Mouse (Mus musculus) embryonic facial prominence, embryonic 14.5 days (tissue): Measurements from ENCODE around the gene Khk. TPM values are rescaled to one million over a fixed set of nuclear protein-coding genes. Genes with fewer than 3 reads are reported as not detected.
A peak's percentile ranks its signal among the peaks of the same experiment; 100 is the strongest.

Experiments
- ATAC-seq: fragments of 200-750 bp; cut with Nextera tagmentation; 2 replicates; pipeline ENCODE4 v1.8.0; 2017; ENCODE audit warnings: low read depth, moderate number of reproducible peaks, moderate TSS enrichment
- DNase-seq: peaks from one replicate; pipeline ENCODE4 v3.0.0-alpha.2; 2015; ENCODE audit warnings: low spot score
- H3K27ac ChIP-seq: fragments of 300-500 bp; sonication (generic); replicated peaks from 2 replicates; pipeline ENCODE4 v1.5.1; 2014; ENCODE audit warnings: low read depth, mild to moderate bottlenecking, low read length, moderate library complexity
- H3K27me3 ChIP-seq: fragments of 300-500 bp; sonication (generic); replicated peaks from 2 replicates; pipeline ENCODE4 v1.6.1; 2014; ENCODE audit warnings: low read length; ENCODE audit not compliant: control insufficient read depth, insufficient read depth
- H3K36me3 ChIP-seq: fragments of 300-500 bp; sonication (generic); 2 replicates; pipeline ENCODE4 v1.6.1; 2014; ENCODE audit warnings: low read length, mixed read lengths; ENCODE audit not compliant: control insufficient read depth, insufficient read depth
- H3K4me1 ChIP-seq: fragments of 300-500 bp; sonication (generic); 2 replicates; pipeline ENCODE4 v1.6.1; 2014; ENCODE audit warnings: antibody characterized with exemption, low read length; ENCODE audit not compliant: control insufficient read depth, insufficient read depth
- H3K4me2 ChIP-seq: fragments of 300-500 bp; sonication (generic); 2 replicates; pipeline ENCODE4 v1.6.1; 2014; ENCODE audit warnings: low read depth, mild to moderate bottlenecking, low read length, moderate library complexity, mixed read lengths
- H3K4me3 ChIP-seq: fragments of 300-500 bp; sonication (generic); 2 replicates; pipeline ENCODE4 v1.5.1; 2014; ENCODE audit warnings: low read depth, mild to moderate bottlenecking, low read length
- H3K9ac ChIP-seq: fragments of 300-500 bp; sonication (generic); 2 replicates; pipeline ENCODE4 v1.6.1; 2014; ENCODE audit warnings: low read depth, mild to moderate bottlenecking, low read length, moderate library complexity, mixed read lengths
- H3K9me3 ChIP-seq: fragments of 300-500 bp; sonication (generic); 2 replicates; pipeline ENCODE4 v1.6.1; 2016; ENCODE audit warnings: low read length; ENCODE audit not compliant: control insufficient read depth
- WGBS: fragments of 180-500 bp; shearing (Covaris S2); extraction: QIAGEN DNeasy Blood & Tissue Kit; methylation state at CpG from one replicate; pipeline ENCODE4 v1.1.7; 2014; 5-methylcytosine and 5-hydroxymethylcytosine counted together
- polyA plus RNA-seq: library from polyadenylated mRNA; unstranded; fragments of >200 nt; fragmentation: Nextera tagmentation; extraction: Ambion mirVana; gene quantifications from 2 replicates; pipeline ENCODE4 v1.2.1, GENCODE M21; 2014

Khk gene
- polyA plus RNA-seq, 1 experiment from 2014 or later: 22.1 TPM

DNA sequence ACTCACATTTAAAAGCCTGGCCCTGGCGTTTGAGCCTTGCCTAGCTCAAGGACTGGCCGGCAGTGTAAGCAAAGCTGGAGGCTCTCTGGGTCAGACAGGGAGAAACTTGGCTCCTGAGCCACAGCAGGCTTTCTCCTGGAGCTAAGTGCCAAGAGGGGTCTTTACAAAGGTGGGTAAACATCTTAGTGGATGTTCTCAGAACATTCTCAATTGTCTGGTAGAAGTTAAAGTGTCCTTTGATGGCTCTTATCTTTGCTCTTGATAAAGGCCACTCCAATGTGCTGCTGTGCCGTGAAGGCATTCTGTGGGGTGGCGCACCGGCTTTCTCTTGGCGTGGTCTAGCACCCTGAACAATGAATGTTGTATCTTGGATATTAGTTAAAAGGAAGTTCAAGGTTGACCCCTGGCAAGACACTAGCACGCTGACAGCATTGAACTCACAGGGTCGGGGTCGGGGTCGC lies 1.4 kb downstream of the Khk start:
- Histone ChIP-seq H3K9me3 (no peaks in the 10 kb centered on the region), H3K27me3 (no peaks in the 10 kb centered on the region), H3K27ac (0 out of 2 replicates have a peak overlapping the region, but pooled peaks have one; percentile 83), H3K4me2 (peak overlapping the region; percentile 70), H3K4me3 (no peak overlapping the region), H3K36me3 (peaks cover 35% of the 10 kb centered on the region), H3K4me1 (peaks cover 11% of the 10 kb centered on the region), H3K9ac (0 out of 2 replicates have a peak overlapping the region, but pooled peaks have one; percentile 23)
- ATAC-seq (no peak), DNase-seq (no peak)
- WGBS: 71% methylated on average over 10 of the region's 10 CpGs

DNA sequence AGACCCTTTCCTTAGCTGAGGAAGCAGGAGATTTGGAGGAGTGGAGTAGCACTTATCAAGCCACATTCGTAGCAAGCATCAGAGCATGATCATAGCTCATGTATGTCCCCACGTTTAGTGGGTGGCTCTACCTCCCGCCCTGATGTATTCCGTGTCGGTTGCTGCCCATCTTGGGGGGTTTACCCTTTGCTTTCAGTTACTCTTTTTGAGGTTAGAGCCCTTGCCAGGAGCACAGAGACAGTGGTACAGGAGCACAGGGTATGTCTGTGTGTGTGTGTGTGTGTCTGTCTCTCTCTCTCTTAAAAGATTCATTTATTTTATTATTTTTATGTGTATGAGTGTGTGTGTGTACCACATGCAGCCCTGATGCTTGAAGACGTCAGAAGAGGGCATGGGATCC lies 1.9 kb downstream of the Khk start:
- DNase-seq (no peak), ATAC-seq (no peak)
- no peak overlapping the region for H3K4me3 ChIP-seq
- H3K36me3 ChIP-seq: peaks cover 30% of the 10 kb centered on the region
- 90% methylated on average over 6 of the region's 6 CpGs for WGBS
- no peaks in the 10 kb centered on the region for H3K27me3 ChIP-seq
- H3K27ac ChIP-seq: no peak overlapping the region
- peaks cover 11% of the 10 kb centered on the region for H3K4me1 ChIP-seq
- H3K4me2 ChIP-seq: no peak overlapping the region
- H3K9me3 ChIP-seq: no peaks in the 10 kb centered on the region
- H3K9ac ChIP-seq: no peak overlapping the region

DNA sequence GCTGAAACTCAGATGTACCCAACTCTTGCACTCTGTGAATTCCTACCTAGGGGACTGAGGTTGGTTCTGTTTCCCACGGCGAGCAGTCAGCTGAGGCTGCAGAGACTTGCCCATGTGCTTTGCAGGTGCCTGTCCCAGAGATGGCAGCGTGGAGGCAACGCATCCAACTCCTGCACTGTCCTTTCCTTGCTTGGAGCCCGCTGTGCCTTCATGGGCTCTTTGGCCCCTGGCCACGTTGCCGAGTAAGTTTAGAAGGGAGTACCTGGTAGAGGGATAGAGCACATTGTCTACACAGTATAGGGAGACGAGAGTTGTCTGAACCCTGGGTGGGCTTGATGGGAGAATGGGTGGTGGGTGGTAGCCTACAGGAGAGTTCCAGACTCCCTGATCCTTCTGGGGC lies 3.4 kb downstream of the Khk start:
- Histone ChIP-seq H3K4me2 (no peak overlapping the region), H3K4me1 (peaks cover 11% of the 10 kb centered on the region), H3K27me3 (no peaks in the 10 kb centered on the region), H3K9me3 (no peaks in the 10 kb centered on the region), H3K36me3 (peaks cover 15% of the 10 kb centered on the region), H3K9ac (no peak overlapping the region), H3K27ac (no peak overlapping the region), H3K4me3 (no peak overlapping the region)
- WGBS: 76% methylated on average over 8 of the region's 8 CpGs
- no peak for ATAC-seq
- DNase-seq: no peak

DNA sequence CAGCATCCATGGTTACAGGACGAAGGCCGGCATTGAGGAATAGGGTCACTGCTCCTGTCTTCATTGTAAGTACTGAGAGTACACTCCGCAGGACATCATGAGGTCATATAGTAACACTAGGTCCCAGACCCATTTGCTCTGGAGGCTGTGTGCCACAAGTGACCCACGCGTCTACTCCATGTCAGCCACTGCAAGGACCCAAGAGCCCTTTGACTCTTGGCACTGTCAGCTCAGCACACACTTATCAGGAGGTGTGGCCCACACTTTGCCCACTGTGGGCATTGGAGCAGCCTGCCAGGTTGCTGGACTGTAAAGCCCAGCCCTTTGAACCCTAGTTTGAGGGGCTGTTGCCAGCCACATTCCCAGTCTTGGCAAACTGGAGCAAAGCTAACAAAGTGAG lies 4.0 kb downstream of the Khk start:
- ATAC-seq: no peak
- Histone ChIP-seq H3K4me3 (no peak overlapping the region), H3K36me3 (peaks cover 9% of the 10 kb centered on the region), H3K9me3 (no peaks in the 10 kb centered on the region), H3K27me3 (no peaks in the 10 kb centered on the region), H3K27ac (no peak overlapping the region), H3K4me2 (no peak overlapping the region), H3K4me1 (peaks cover 11% of the 10 kb centered on the region), H3K9ac (no peak overlapping the region)
- DNase-seq: no peak
- over 99% methylated on average over 5 of the region's 5 CpGs for WGBS

DNA sequence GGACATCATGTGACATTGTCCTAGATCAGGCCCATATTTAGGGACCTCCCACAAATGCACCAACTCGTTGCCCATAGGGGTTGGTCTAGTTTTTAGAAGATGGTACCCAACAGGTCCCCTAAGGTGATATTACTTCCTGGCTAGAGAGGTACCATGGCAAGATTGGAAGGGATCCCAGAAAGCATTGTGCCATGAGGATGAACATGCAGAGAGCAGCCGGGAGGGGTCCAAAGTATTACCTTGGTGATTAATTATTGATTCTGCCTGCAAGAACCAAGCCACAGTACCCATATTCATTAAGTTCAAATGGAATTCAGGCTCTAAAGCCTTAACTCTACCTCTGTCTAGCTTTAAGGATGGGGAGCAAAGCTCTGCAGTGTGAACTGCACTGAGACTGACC lies 4.8 kb downstream of the Khk start:
- no peaks in the 10 kb centered on the region for H3K9me3 ChIP-seq
- no peak for DNase-seq
- no peaks in the 10 kb centered on the region for H3K27me3 ChIP-seq
- no peak overlapping the region for H3K9ac ChIP-seq
- H3K4me3 ChIP-seq: no peak overlapping the region
- H3K4me1 ChIP-seq: peaks cover 11% of the 10 kb centered on the region
- 72% methylated on average over 2 of the region's 2 CpGs for WGBS
- H3K4me2 ChIP-seq: no peak overlapping the region
- no peak for ATAC-seq
- peaks cover under 1% of the 10 kb centered on the region; the same call in 1 of the 2 replicates for H3K36me3 ChIP-seq
- H3K27ac ChIP-seq: no peak overlapping the region

DNA sequence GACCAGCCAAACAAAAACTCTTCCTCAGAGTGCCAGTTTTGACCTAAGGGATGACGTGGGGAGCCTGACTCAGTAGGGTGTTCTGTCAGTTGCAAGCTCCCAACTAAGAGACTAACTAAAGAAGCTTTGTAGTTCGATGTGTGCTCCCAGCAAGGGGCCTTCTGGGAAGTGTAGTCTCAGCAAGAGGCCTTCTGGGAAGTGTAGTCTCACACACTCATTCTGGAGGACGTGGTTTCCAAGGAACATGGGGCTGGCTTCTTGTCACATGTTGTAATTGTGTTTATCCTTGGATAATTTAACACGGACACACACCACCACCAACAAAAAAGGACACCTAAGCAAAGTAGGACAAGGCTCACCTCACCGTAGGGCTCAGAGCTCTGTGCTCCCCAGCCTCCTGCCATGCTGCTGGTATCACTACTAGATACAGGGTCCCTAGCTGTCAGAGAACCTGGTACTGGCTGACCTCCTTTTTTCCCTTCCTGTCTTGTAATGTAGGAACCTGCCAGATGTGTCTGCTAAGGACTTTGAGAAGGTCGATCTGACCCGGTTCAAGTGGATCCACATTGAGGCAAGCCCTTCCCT lies 6.8 kb downstream of the Khk start:
- 44% methylated on average over 7 of the region's 7 CpGs for WGBS
- Histone ChIP-seq H3K4me1 (no peaks in the 10 kb centered on the region), H3K9me3 (no peaks in the 10 kb centered on the region), H3K27me3 (no peaks in the 10 kb centered on the region), H3K4me2 (peak overlapping the region; percentile 28; the same call in 1 of the 2 replicates), H3K4me3 (no peak overlapping the region), H3K36me3 (no peaks in the 10 kb centered on the region), H3K27ac (no peak overlapping the region), H3K9ac (no peak overlapping the region)
- DNase-seq (peak; percentile 73), ATAC-seq (peak; percentile 58; the same call in 1 of the 2 replicates)

DNA sequence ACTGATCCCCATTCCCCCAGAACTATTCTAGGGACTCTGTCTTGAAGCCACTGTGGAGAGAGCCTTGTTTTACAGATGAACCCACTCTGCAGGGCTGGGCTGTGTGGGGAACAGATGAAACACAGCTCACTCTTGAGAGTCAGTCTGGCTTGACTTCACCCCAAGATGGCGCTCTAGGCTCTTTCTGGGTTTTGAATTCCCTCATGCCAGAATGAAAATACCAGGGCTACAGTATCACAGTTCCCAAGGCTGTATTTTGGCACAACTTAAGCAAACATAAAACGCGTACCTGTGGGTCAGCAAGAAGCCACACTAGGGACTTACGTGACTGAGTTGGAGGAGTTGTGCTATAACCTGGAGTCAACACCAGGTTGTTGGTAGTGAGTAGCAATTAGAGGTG lies 8.9 kb downstream of the Khk start:
- ATAC-seq (no peak), DNase-seq (peak; percentile 76)
- H3K9me3 ChIP-seq: no peaks in the 10 kb centered on the region
- no peak overlapping the region for H3K4me3 ChIP-seq
- no peaks in the 10 kb centered on the region for H3K36me3 ChIP-seq
- no peaks in the 10 kb centered on the region for H3K27me3 ChIP-seq
- H3K9ac ChIP-seq: no peak overlapping the region
- no peak overlapping the region for H3K27ac ChIP-seq
- H3K4me2 ChIP-seq: no peak overlapping the region
- WGBS: 38% methylated on average over 4 of the region's 4 CpGs
- no peaks in the 10 kb centered on the region for H3K4me1 ChIP-seq

DNA sequence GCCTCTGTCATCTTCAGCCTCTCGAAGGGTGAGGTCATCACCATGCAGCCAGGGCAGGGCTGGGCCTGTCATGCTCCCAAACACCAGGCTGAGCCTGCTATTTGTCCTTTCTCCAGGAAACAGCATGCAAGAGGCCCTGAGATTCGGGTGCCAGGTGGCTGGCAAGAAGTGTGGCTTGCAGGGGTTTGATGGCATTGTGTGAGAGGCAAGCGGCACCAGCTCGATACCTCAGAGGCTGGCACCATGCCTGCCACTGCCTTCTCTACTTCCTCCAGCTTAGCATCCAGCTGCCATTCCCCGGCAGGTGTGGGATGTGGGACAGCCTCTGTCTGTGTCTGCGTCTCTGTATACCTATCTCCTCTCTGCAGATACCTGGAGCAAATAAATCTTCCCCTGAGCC lies 9.6 kb downstream of the Khk start:
- 93% methylated on average over 5 of the region's 6 CpGs for WGBS
- Histone ChIP-seq H3K4me1 (no peaks in the 10 kb centered on the region), H3K9ac (no peak overlapping the region), H3K27me3 (no peaks in the 10 kb centered on the region), H3K27ac (no peak overlapping the region), H3K4me2 (no peak overlapping the region), H3K9me3 (no peaks in the 10 kb centered on the region), H3K36me3 (no peaks in the 10 kb centered on the region), H3K4me3 (no peak overlapping the region)
- DNase-seq: no peak
- ATAC-seq: peak; percentile 24; the same call in 1 of the 2 replicates

DNA sequence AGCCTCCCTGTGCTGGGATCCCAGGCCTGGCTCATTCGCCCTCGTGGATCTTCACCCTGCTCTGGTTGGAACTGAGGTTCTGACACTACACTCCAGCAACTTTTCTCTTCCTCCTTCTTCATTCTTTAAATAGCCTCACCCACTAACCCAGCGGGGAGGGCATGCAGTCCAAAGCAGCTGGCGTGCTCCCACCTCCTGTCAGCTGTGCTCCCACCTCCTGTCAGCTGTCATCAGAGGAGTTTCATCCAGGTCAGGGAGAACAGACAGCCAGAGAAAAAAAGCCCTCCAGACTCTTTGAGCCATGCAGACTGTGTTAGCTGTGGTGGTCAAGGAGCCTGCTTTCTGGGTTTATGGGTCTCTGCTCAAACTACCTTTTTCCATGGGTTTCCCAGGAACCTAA lies 10.1 kb downstream of the Khk start:
- no peaks in the 10 kb centered on the region for H3K27me3 ChIP-seq
- 0 out of 2 replicates have a peak, but pooled peaks have one; percentile 7 for ATAC-seq
- WGBS: 85% methylated on average over 4 of the region's 4 CpGs

More for the DNA sequence above, 10.1 kb downstream of the Khk start:
- Histone ChIP-seq H3K27ac (no peak overlapping the region), H3K36me3 (no peaks in the 10 kb centered on the region), H3K9me3 (no peaks in the 10 kb centered on the region), H3K4me3 (no peak overlapping the region), H3K4me2 (no peak overlapping the region), H3K4me1 (no peaks in the 10 kb centered on the region), H3K9ac (no peak overlapping the region)
- peak; percentile 50 for DNase-seq
